Mouse (Mus musculus) stomach, embryonic 14.5 days (tissue): Measurements from ENCODE around the gene Tnfrsf1a. TPM values are rescaled to one million over a fixed set of nuclear protein-coding genes. Genes with fewer than 3 reads are reported as not detected.
"Not testable (repeated sequence)": the region's sequence is repeated elsewhere in the genome, so short reads cannot be mapped to it uniquely, and the experiment has no call there.

ENCODE experiments used
- ATAC-seq: fragments of 200-750 bp; cut with Nextera tagmentation; 2 replicates; pipeline ENCODE4 v1.8.0; 2017; ENCODE audit warnings: low read depth, moderate TSS enrichment; ENCODE audit not compliant: insufficient number of reproducible peaks, insufficient read depth, low FRiP score
- H3K27ac ChIP-seq: fragments of 300-500 bp; sonication (generic); 2 replicates; pipeline ENCODE4 v1.5.1; 2014; ENCODE audit warnings: mild to moderate bottlenecking, low read length, moderate library complexity, mixed read lengths
- H3K27me3 ChIP-seq: fragments of 300-500 bp; sonication (generic); 2 replicates; pipeline ENCODE4 v1.6.1; 2014; ENCODE audit warnings: low read length, control low read depth, mixed read lengths; ENCODE audit not compliant: control insufficient read depth, insufficient read depth
- H3K36me3 ChIP-seq: fragments of 300-500 bp; sonication (generic); 2 replicates; pipeline ENCODE4 v1.6.1; 2014; ENCODE audit warnings: mild to moderate bottlenecking, control low read depth, low read length, moderate library complexity, mixed read lengths; ENCODE audit not compliant: control insufficient read depth, insufficient read depth
- H3K4me1 ChIP-seq: fragments of 300-500 bp; sonication (generic); 2 replicates; pipeline ENCODE4 v1.6.1; 2014; ENCODE audit warnings: low read length, control low read depth, mixed read lengths; ENCODE audit not compliant: control insufficient read depth, insufficient read depth
- H3K4me2 ChIP-seq: fragments of 300-500 bp; sonication (generic); replicated peaks from 2 replicates; pipeline ENCODE4 v1.6.1; 2014; ENCODE audit warnings: low read depth, low read length, control low read depth
- H3K4me3 ChIP-seq: fragments of 300-500 bp; sonication (generic); 2 replicates; pipeline ENCODE4 v1.5.1; 2014; ENCODE audit warnings: low read depth, low read length, control low read depth
- H3K9ac ChIP-seq: fragments of 300-500 bp; sonication (generic); replicated peaks from 2 replicates; pipeline ENCODE4 v1.6.1; 2014; ENCODE audit warnings: low read depth, mild to moderate bottlenecking, control low read depth, low read length, moderate library complexity, mixed read lengths
- H3K9me3 ChIP-seq: fragments of 300-500 bp; sonication (generic); 2 replicates; pipeline ENCODE4 v1.6.1; 2016; ENCODE audit warnings: low read depth, low read length, control low read depth; ENCODE audit not compliant: control insufficient read depth
- WGBS: fragments of 180-500 bp; shearing (Covaris S2); extraction: QIAGEN DNeasy Blood & Tissue Kit; methylation state at CpG from one replicate; pipeline ENCODE4 v1.1.7; 2014; 5-methylcytosine and 5-hydroxymethylcytosine counted together
- polyA plus RNA-seq: library from polyadenylated mRNA; unstranded; fragments of >200 nt; fragmentation: Nextera tagmentation; extraction: Ambion mirVana; gene quantifications from 2 replicates; pipeline ENCODE4 v1.2.1, GENCODE M21; 2014

The Tnfrsf1a gene
- polyA plus RNA-seq, result 64.2 and 69.9 TPM in 2 replicates

- Histone ChIP-seq H3K4me2 (peak within 1 kb of the TSS; percentile 62), H3K27ac (peak within 1 kb of the TSS; percentile 91), H3K9ac (peak within 1 kb of the TSS; percentile 86), H3K4me1 (peaks cover 29% of the 10 kb centered on the region), H3K4me3 (peak within 1 kb of the TSS; percentile 82), H3K27me3 (no peaks in the 10 kb centered on the region), H3K9me3 (no peaks in the 10 kb centered on the region), H3K36me3 (no peaks in the 10 kb centered on the region)
- 9% methylated on average over 22 of the region's 22 CpGs for WGBS
- peak; percentile 19; the same call in 1 of the 2 replicates for ATAC-seq
These were observed at the start of gene Tnfrsf1a for GRCm38 (mm10) chr6:125348721-125349574. Tnfrsf1a (plus strand) TSS chr6:125349362.

GRCm38 (mm10) chr6:125300982-125301381, 48.2 kb upstream of the Tnfrsf1a start:
- no peaks in the 10 kb centered on the region for H3K36me3 ChIP-seq
- no peak for ATAC-seq
- no peaks in the 10 kb centered on the region for H3K27me3 ChIP-seq
- no peaks in the 10 kb centered on the region for H3K4me1 ChIP-seq
- no peak overlapping the region for H3K27ac ChIP-seq
- no peak overlapping the region for H3K4me2 ChIP-seq
- WGBS, result 52% methylated on average over 1 of the region's 1 CpGs
- no peaks in the 10 kb centered on the region for H3K9me3 ChIP-seq
- H3K4me3 ChIP-seq, result no peak overlapping the region
- H3K9ac ChIP-seq, result no peak overlapping the region

GRCm38 (mm10) chr6:125302231-125302982, 46.8 kb upstream of the Tnfrsf1a start:
- no peak overlapping the region for H3K27ac ChIP-seq
- H3K4me3 ChIP-seq, result no peak overlapping the region
- H3K27me3 ChIP-seq, result no peaks in the 10 kb centered on the region
- no peaks in the 10 kb centered on the region for H3K4me1 ChIP-seq
- WGBS, result 71% methylated on average over 24 of the region's 24 CpGs
- H3K9me3 ChIP-seq, result no peaks in the 10 kb centered on the region
- H3K36me3 ChIP-seq, result peaks cover 12% of the 10 kb centered on the region
- no peak for ATAC-seq
- no peak overlapping the region for H3K4me2 ChIP-seq
- H3K9ac ChIP-seq, result no peak overlapping the region

- WGBS, result 82% methylated on average over 4 of the region's 4 CpGs
- H3K9ac ChIP-seq, result no peak overlapping the region
These were observed 45.9 kb upstream of the Tnfrsf1a start for GRCm38 (mm10) chr6:125303242-125303641.

GRCm38 (mm10) chr6:125304408-125304807, 44.8 kb upstream of the Tnfrsf1a start:
- 86% methylated on average over 7 of the region's 7 CpGs for WGBS
- H3K36me3 ChIP-seq, result peaks cover 17% of the 10 kb centered on the region
- H3K9ac ChIP-seq, H3K4me2 ChIP-seq, H3K4me1 ChIP-seq, H3K4me3 ChIP-seq, H3K27me3 ChIP-seq, H3K9me3 ChIP-seq, ATAC-seq, H3K27ac ChIP-seq: not testable (repeated sequence)

More at GRCm38 (mm10) chr6:125303242-125303641, 45.9 kb upstream of the Tnfrsf1a start:
- Histone ChIP-seq H3K4me2 (no peak overlapping the region), H3K4me3 (no peak overlapping the region), H3K27ac (no peak overlapping the region), H3K4me1 (no peaks in the 10 kb centered on the region), H3K36me3 (peaks cover 17% of the 10 kb centered on the region), H3K27me3 (no peaks in the 10 kb centered on the region), H3K9me3 (no peaks in the 10 kb centered on the region)
- no peak for ATAC-seq

GRCm38 (mm10) chr6:125305465-125305864, 43.7 kb upstream of the Tnfrsf1a start:
- Histone ChIP-seq H3K36me3 (peaks cover 17% of the 10 kb centered on the region), H3K4me2 (no peak overlapping the region), H3K4me1 (no peaks in the 10 kb centered on the region), H3K27ac (no peak overlapping the region), H3K9ac (no peak overlapping the region), H3K27me3 (no peaks in the 10 kb centered on the region), H3K9me3 (no peaks in the 10 kb centered on the region), H3K4me3 (no peak overlapping the region)
- 70% methylated on average over 6 of the region's 6 CpGs for WGBS
- no peak for ATAC-seq

GRCm38 (mm10) chr6:125307091-125307490, 42.1 kb upstream of the Tnfrsf1a start:
- H3K9ac ChIP-seq, result no peak overlapping the region
- no peaks in the 10 kb centered on the region for H3K9me3 ChIP-seq
- no peak for ATAC-seq
- H3K4me2 ChIP-seq, result no peak overlapping the region
- H3K4me3 ChIP-seq, result no peak overlapping the region
- no peaks in the 10 kb centered on the region for H3K27me3 ChIP-seq
- H3K27ac ChIP-seq, result no peak overlapping the region
- H3K4me1 ChIP-seq, result peaks cover 4% of the 10 kb centered on the region; the same call in 1 of the 2 replicates
- peaks cover 25% of the 10 kb centered on the region for H3K36me3 ChIP-seq
- 91% methylated on average over 5 of the region's 5 CpGs for WGBS

GRCm38 (mm10) chr6:125308921-125309320, 40.2 kb upstream of the Tnfrsf1a start:
- WGBS, result 20% methylated on average over 13 of the region's 13 CpGs
- H3K9ac ChIP-seq, result no peak overlapping the region
- H3K4me3 ChIP-seq, result no peak overlapping the region
- H3K27me3 ChIP-seq, result no peaks in the 10 kb centered on the region
- H3K27ac ChIP-seq, result no peak overlapping the region
- peaks cover 25% of the 10 kb centered on the region for H3K36me3 ChIP-seq
- H3K4me2 ChIP-seq, result no peak overlapping the region
- no peaks in the 10 kb centered on the region for H3K9me3 ChIP-seq
- ATAC-seq, result no peak
- H3K4me1 ChIP-seq, result peaks cover 11% of the 10 kb centered on the region; the same call in 1 of the 2 replicates
